Mouse (Mus musculus) neural tube, embryonic 11.5 days (tissue): Measurements from ENCODE around the gene Plekhm2. TPM values are rescaled to one million over a fixed set of nuclear protein-coding genes. Genes with fewer than 3 reads are reported as not detected.

Experiments
- ATAC-seq: fragments of 200-750 bp; cut with Nextera tagmentation; 2 replicates; pipeline ENCODE4 v1.8.0; 2017; ENCODE audit warnings: moderate number of reproducible peaks, mild to moderate bottlenecking, moderate TSS enrichment, moderate library complexity; ENCODE audit not compliant: insufficient read depth, low FRiP score, low TSS enrichment
- DNase-seq: peaks from one replicate; pipeline ENCODE4 v3.0.0-alpha.2; 2015; ENCODE audit warnings: low spot score
- H3K27ac ChIP-seq: fragments of 300-500 bp; sonication (generic); 2 replicates; pipeline ENCODE4 v1.5.1; 2014; ENCODE audit warnings: low read depth, mild to moderate bottlenecking, low read length
- H3K27me3 ChIP-seq: fragments of 300-500 bp; sonication (generic); 2 replicates; pipeline ENCODE4 v1.6.1; 2014; ENCODE audit warnings: mild to moderate bottlenecking, low read length, mixed read lengths; ENCODE audit not compliant: control insufficient read depth, insufficient read depth
- H3K36me3 ChIP-seq: fragments of 300-500 bp; sonication (generic); 2 replicates; pipeline ENCODE4 v1.6.1; 2014; ENCODE audit warnings: mild to moderate bottlenecking, low read length, moderate library complexity, mixed read lengths; ENCODE audit not compliant: control insufficient read depth, insufficient read depth
- H3K4me1 ChIP-seq: fragments of 300-500 bp; sonication (generic); 2 replicates; pipeline ENCODE4 v1.6.1; 2014; ENCODE audit warnings: low read length, mixed read lengths; ENCODE audit not compliant: control insufficient read depth, insufficient read depth
- H3K4me2 ChIP-seq: fragments of 300-500 bp; sonication (generic); 2 replicates; pipeline ENCODE4 v1.6.1; 2014; ENCODE audit warnings: low read depth, mild to moderate bottlenecking, moderate library complexity
- H3K4me3 ChIP-seq: fragments of 300-500 bp; sonication (generic); 2 replicates; pipeline ENCODE4 v1.5.1; 2014; ENCODE audit warnings: low read depth, low read length
- H3K9ac ChIP-seq: fragments of 300-500 bp; sonication (generic); 2 replicates; pipeline ENCODE4 v1.6.1; 2014; ENCODE audit warnings: mild to moderate bottlenecking, low read length
- H3K9me3 ChIP-seq: fragments of 300-500 bp; sonication (generic); 2 replicates; pipeline ENCODE4 v1.6.1; 2016; ENCODE audit warnings: low read length; ENCODE audit not compliant: control insufficient read depth
- WGBS: fragments of 180-500 bp; shearing (Covaris S2); extraction: QIAGEN DNeasy Blood & Tissue Kit; methylation state at CpG from one replicate; pipeline ENCODE4 v1.1.7; 2014; 5-methylcytosine and 5-hydroxymethylcytosine counted together
- polyA plus RNA-seq: library from polyadenylated mRNA; unstranded; fragments of >200 nt; fragmentation: Nextera tagmentation; extraction: Ambion mirVana; gene quantifications from 2 replicates; pipeline ENCODE4 v1.2.1, GENCODE M21; 2014

Gene Plekhm2
- polyA plus RNA-seq, 1 experiment from 2014 or later, result 3.4 TPM

- WGBS, result 88% methylated on average over 4 of the region's 4 CpGs
- Histone ChIP-seq H3K27ac (no peak overlapping the region), H3K4me1 (no peaks in the 10 kb centered on the region), H3K9me3 (no peaks in the 10 kb centered on the region), H3K4me2 (no peak overlapping the region), H3K4me3 (no peak overlapping the region), H3K27me3 (no peaks in the 10 kb centered on the region), H3K36me3 (no peaks in the 10 kb centered on the region), H3K9ac (no peak overlapping the region)
- no peak for DNase-seq
- ATAC-seq, result no peak
These were observed 6.7 kb upstream of the Plekhm2 start for GRCm38 (mm10) chr4:141671389-141671788.

- DNase-seq, result no peak
- H3K36me3 ChIP-seq, result no peaks in the 10 kb centered on the region
- H3K4me3 ChIP-seq, result no peak overlapping the region
- no peak overlapping the region for H3K9ac ChIP-seq
- no peak overlapping the region for H3K4me2 ChIP-seq
- no peak for ATAC-seq
- no peaks in the 10 kb centered on the region for H3K9me3 ChIP-seq
- H3K27me3 ChIP-seq, result no peaks in the 10 kb centered on the region
- no peak overlapping the region for H3K27ac ChIP-seq
- WGBS, result 86% methylated on average over 18 of the region's 18 CpGs
- no peaks in the 10 kb centered on the region for H3K4me1 ChIP-seq
These were observed 5.4 kb upstream of the Plekhm2 start for GRCm38 (mm10) chr4:141669898-141670712.

GRCm38 (mm10) chr4:141664011-141664745 is 521 bp downstream of the Plekhm2 start:
- H3K27ac ChIP-seq, result 0 out of 2 replicates have a peak overlapping the region, but pooled peaks have one; percentile 53
- peak overlapping the region; percentile 91 for H3K4me2 ChIP-seq
- peak overlapping the region; percentile 82 for H3K4me3 ChIP-seq
- no peaks in the 10 kb centered on the region for H3K9me3 ChIP-seq
- H3K36me3 ChIP-seq, result no peaks in the 10 kb centered on the region
- DNase-seq (peak; percentile 77), ATAC-seq (peak; percentile 67)
- peaks cover 7% of the 10 kb centered on the region for H3K4me1 ChIP-seq
- peak overlapping the region; percentile 82 for H3K9ac ChIP-seq
- WGBS, result 1% methylated on average over 60 of the region's 60 CpGs
- H3K27me3 ChIP-seq, result no peaks in the 10 kb centered on the region

- 6% methylated on average over 32 of the region's 47 CpGs for WGBS
- no peaks in the 10 kb centered on the region for H3K36me3 ChIP-seq
- H3K27ac ChIP-seq, result 0 out of 2 replicates have a peak overlapping the region, but pooled peaks have one; percentile 53
- H3K4me3 ChIP-seq, result peak overlapping the region; percentile 82
- peak overlapping the region; percentile 82 for H3K9ac ChIP-seq
- H3K4me2 ChIP-seq, result peak overlapping the region; percentile 91
- DNase-seq, result peak; percentile 49
- peaks cover 7% of the 10 kb centered on the region for H3K4me1 ChIP-seq
- no peak for ATAC-seq
- no peaks in the 10 kb centered on the region for H3K27me3 ChIP-seq
- H3K9me3 ChIP-seq, result no peaks in the 10 kb centered on the region
These were observed 1.4 kb downstream of the Plekhm2 start for GRCm38 (mm10) chr4:141663122-141663931.

GRCm38 (mm10) chr4:141660884-141661283 is 3.8 kb downstream of the Plekhm2 start:
- Histone ChIP-seq H3K9ac (no peak overlapping the region), H3K4me3 (no peak overlapping the region)
- whole genome bisulfite sequencing, result 95% methylated on average over 11 of the region's 11 CpGs

GRCm38 (mm10) chr4:141659739-141660138 is 5.0 kb downstream of the Plekhm2 start:
- ATAC-seq (no peak), DNase-seq (no peak)
- Histone ChIP-seq H3K27ac (no peak overlapping the region), H3K4me2 (no peak overlapping the region), H3K9me3 (no peaks in the 10 kb centered on the region), H3K36me3 (no peaks in the 10 kb centered on the region), H3K4me1 (peaks cover 7% of the 10 kb centered on the region), H3K9ac (no peak overlapping the region), H3K27me3 (no peaks in the 10 kb centered on the region), H3K4me3 (no peak overlapping the region)
- WGBS, result 68% methylated on average over 4 of the region's 4 CpGs

More at GRCm38 (mm10) chr4:141660884-141661283, 3.8 kb downstream of the Plekhm2 start:
- H3K9me3 ChIP-seq, result no peaks in the 10 kb centered on the region
- H3K4me1 ChIP-seq, result peaks cover 7% of the 10 kb centered on the region
- H3K27me3 ChIP-seq, result no peaks in the 10 kb centered on the region
- DNase-seq (no peak), ATAC-seq (no peak)
- H3K27ac ChIP-seq, result no peak overlapping the region
- no peak overlapping the region for H3K4me2 ChIP-seq
- H3K36me3 ChIP-seq, result no peaks in the 10 kb centered on the region

- Histone ChIP-seq H3K9me3 (no peaks in the 10 kb centered on the region), H3K4me3 (no peak overlapping the region), H3K27me3 (no peaks in the 10 kb centered on the region), H3K4me2 (no peak overlapping the region), H3K9ac (no peak overlapping the region), H3K36me3 (no peaks in the 10 kb centered on the region), H3K27ac (no peak overlapping the region), H3K4me1 (peaks cover 7% of the 10 kb centered on the region)
- DNase-seq (no peak), ATAC-seq (no peak)
- 92% methylated on average over 6 of the region's 6 CpGs for WGBS
These were observed 5.7 kb downstream of the Plekhm2 start for GRCm38 (mm10) chr4:141658846-141659484.

GRCm38 (mm10) chr4:141656932-141657331 is 7.8 kb downstream of the Plekhm2 start:
- H3K27ac ChIP-seq, result no peak overlapping the region
- H3K27me3 ChIP-seq, result no peaks in the 10 kb centered on the region
- DNase-seq, result no peak
- no peaks in the 10 kb centered on the region for H3K9me3 ChIP-seq
- no peak for ATAC-seq
- H3K4me1 ChIP-seq, result no peaks in the 10 kb centered on the region
- no peak overlapping the region for H3K4me2 ChIP-seq
- H3K36me3 ChIP-seq, result no peaks in the 10 kb centered on the region
- 86% methylated on average over 8 of the region's 8 CpGs for WGBS
- no peak overlapping the region for H3K4me3 ChIP-seq
- no peak overlapping the region for H3K9ac ChIP-seq
